10 mouse cellular contexts compared by ENCODE assay signal in the genomic region with DNA sequence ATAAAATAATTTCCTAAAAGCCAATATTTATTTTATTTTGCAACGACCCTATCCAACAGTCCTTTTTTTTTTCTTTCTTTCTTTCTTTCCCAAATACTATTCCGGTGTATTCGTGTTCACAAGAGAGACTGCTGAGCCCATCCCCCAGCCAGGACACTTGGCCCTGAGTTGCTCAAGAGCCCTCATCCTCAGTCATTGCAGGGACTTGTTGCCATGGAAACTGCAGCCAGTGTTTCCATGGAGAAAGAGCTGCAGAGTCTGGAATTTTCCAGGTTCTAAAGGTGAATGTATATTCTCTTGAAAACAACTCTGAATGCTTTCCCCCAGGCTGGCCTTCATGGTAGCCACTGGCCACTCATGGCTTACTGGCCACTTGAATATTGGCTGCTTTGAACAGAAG.
A peak's percentile ranks its signal among the peaks of the same experiment; 100 is the strongest.
DNase-seq lines count a peak whose midpoint lies in the region; ATAC-seq and TF ChIP-seq lines count a peak whose summit lies in the region.
"Had no signal": no experiment of that assay in that cellular context is flagged by ENCODE, and none has a peak within 500 bp of the region (broad histone marks: within the 10 kb centered on the region; RNA-seq: fewer than 3 reads in every experiment).

No protein-coding gene starts in this region.

- no peaks in the 10 kb centered on the region for H3K4me1 ChIP-seq in neural tube, embryonic 11.5 days (ENCODE audit: control insufficient read depth, insufficient read depth, low read length)
- peaks cover 4% of the 10 kb centered on the region; the same call in 1 of the 2 replicates for H3K4me1 ChIP-seq in hindbrain, postnatal 0 days (ENCODE audit: insufficient read depth, low read length)
- peaks cover 29% of the 10 kb centered on the region for H3K4me1 ChIP-seq in midbrain, embryonic 12.5 days

- H3K9me3 ChIP-seq in neural tube, embryonic 11.5 days (ENCODE audit: control insufficient read depth, low read length), result no peaks in the 10 kb centered on the region
- H3K9me3 ChIP-seq in hindbrain, postnatal 0 days (ENCODE audit: low read length), result no peaks in the 10 kb centered on the region
- no peaks in the 10 kb centered on the region for H3K9me3 ChIP-seq in midbrain, embryonic 12.5 days

- H3K27me3 ChIP-seq in neural tube, embryonic 11.5 days (ENCODE audit: control insufficient read depth, insufficient read depth, low read length), result no peaks in the 10 kb centered on the region
- H3K27me3 ChIP-seq in hindbrain, postnatal 0 days (ENCODE audit: insufficient read depth, low read length), result no peaks in the 10 kb centered on the region
- no peaks in the 10 kb centered on the region for H3K27me3 ChIP-seq in midbrain, embryonic 12.5 days
- H3K27me3 ChIP-seq: CH12.LX had no signal

- H3K4me3 ChIP-seq in neural tube, embryonic 11.5 days (ENCODE audit: low read depth, low read length), result no peak overlapping the region
- H3K4me3 ChIP-seq in hindbrain, postnatal 0 days (ENCODE audit: low read length), result no peak overlapping the region
- no peak overlapping the region for H3K4me3 ChIP-seq in midbrain, embryonic 12.5 days

- H3K9ac ChIP-seq in neural tube, embryonic 11.5 days (ENCODE audit: low read length), result no peak overlapping the region
- no peak overlapping the region for H3K9ac ChIP-seq in hindbrain, postnatal 0 days (replicated peaks; ENCODE audit: low read length)
- H3K9ac ChIP-seq in midbrain, embryonic 12.5 days (replicated peaks), result no peak overlapping the region

- WGBS in neural tube, embryonic 11.5 days, result 40% methylated on average over 3 of the region's 3 CpGs
- WGBS in hindbrain, postnatal 0 days, result 9% methylated on average over 3 of the region's 3 CpGs
- 13% methylated on average over 3 of the region's 3 CpGs for WGBS in midbrain, embryonic 12.5 days

- TF ChIP-seq CTCF in hindbrain, postnatal 0 days (IDR thresholded peaks at IDR 0.05; ENCODE audit: low read depth), result no peak

- peak; percentile 90 for ATAC-seq in neural tube, embryonic 11.5 days (ENCODE audit: insufficient read depth, low FRiP score, low TSS enrichment)
- ATAC-seq in hindbrain, postnatal 0 days, result peak; percentile 90
- peak; percentile 94 for ATAC-seq in midbrain, embryonic 12.5 days (ENCODE audit: low FRiP score, low read depth)

- H3K36me3 ChIP-seq in neural tube, embryonic 11.5 days (ENCODE audit: control insufficient read depth, insufficient read depth, low read length), result no peaks in the 10 kb centered on the region
- no peaks in the 10 kb centered on the region for H3K36me3 ChIP-seq in hindbrain, postnatal 0 days (ENCODE audit: insufficient read depth, low read length)
- no peaks in the 10 kb centered on the region for H3K36me3 ChIP-seq in midbrain, embryonic 12.5 days

- H3K27ac ChIP-seq in neural tube, embryonic 11.5 days (ENCODE audit: low read depth, low read length), result no peak overlapping the region
- peak overlapping the region; percentile 65; the same call in 1 of the 2 replicates for H3K27ac ChIP-seq in hindbrain, postnatal 0 days
- peak overlapping the region; percentile 56; the same call in 1 of the 2 replicates for H3K27ac ChIP-seq in midbrain, embryonic 12.5 days (replicated peaks)

- H3K4me2 ChIP-seq in neural tube, embryonic 11.5 days (ENCODE audit: low read depth), result no peak overlapping the region
- H3K4me2 ChIP-seq in hindbrain, postnatal 0 days (ENCODE audit: low read depth, low read length), result no peak overlapping the region
- H3K4me2 ChIP-seq in midbrain, embryonic 12.5 days (replicated peaks), result no peak overlapping the region

- DNase-seq in neural tube, embryonic 11.5 days (ENCODE audit: low spot score), result peak; percentile 66
- DNase-seq in neural tube, embryonic 10.5 days (ENCODE audit: extremely low spot score, low spot score), result no peak
- peak; percentile 88 for DNase-seq in hindbrain, postnatal 0 days (ENCODE audit: low spot score)
- no peak for DNase-seq in ovary, postnatal 10 days (ENCODE audit: low spot score)
- no peak for DNase-seq in thymus, postnatal 0 days (ENCODE audit: low spot score)
- no peak for DNase-seq in thymus, postnatal 36 days
- no peak for DNase-seq in thymus, adult 18-20 months
- DNase-seq: gastrocnemius, postnatal 25 days had no signal

Comparison
In these comparisons a context has a peak if more than half of its experiments do, and no peak if none do; other contexts are left out.
1. DNase-seq: peak in neural tube, embryonic 11.5 days (single experiment) and hindbrain, postnatal 0 days (single experiment); none in neural tube, embryonic 10.5 days (single experiment), ovary, postnatal 10 days (single experiment), thymus, postnatal 0 days (single experiment), thymus, postnatal 36 days (0 of 2) and thymus, adult 18-20 months (0 of 2).
2. Peak in every context shown above with its lines, with median percentiles within 50 percentile points of each other: ATAC-seq.